Mouse (Mus musculus): ENCODE results near the gene Gm21992.

DNA sequence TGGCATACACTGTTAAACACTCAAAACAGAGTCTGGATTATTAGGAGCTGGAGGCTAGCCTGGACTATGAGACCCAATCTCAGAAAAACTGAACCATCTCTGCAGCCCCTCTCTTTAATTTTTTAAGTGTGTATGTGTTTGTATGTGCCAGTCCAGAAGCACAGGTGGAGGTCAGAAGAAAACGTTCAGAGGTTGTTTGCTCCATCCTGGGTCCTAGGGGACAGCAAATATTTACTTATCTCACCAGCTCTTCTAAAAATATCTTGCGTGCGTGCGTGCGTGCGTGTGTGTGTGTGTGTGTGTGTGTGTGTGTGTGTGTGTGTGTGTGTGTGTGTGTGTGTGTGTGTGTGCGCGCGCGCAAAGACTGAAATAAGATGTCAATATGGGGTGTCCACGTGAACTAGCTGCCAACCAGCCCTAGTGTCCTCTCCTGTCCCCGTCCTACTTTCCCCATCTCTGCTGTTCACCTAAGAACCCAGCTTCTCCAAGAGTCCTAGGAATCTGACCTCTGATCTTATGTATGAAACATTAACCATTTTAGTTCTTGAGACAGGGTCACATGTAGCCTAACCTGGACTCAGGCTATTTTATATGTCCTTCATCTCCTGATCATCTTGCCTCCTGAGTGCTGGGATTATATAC, 43.8 kb downstream of the Gm21992 start:
- TF ChIP-seq CTCF (IDR thresholded peaks at IDR 0.05; ENCODE audit: low read depth, low read length) (no peak), TAL1 (conservative IDR thresholded peaks at IDR 0.05; ENCODE audit: low read depth, low read length) (no peak), GATA1 (IDR thresholded peaks at IDR 0.05; ENCODE audit: borderline replicate concordance, low read length) (no peak), POLR2AphosphoS5 (IDR thresholded peaks at IDR 0.05; ENCODE audit: insufficient replicate concordance, low read depth, low read length) (no peak), GATA2 (IDR thresholded peaks at IDR 0.05; ENCODE audit: borderline replicate concordance, low read depth, low read length) (no peak)
